Mouse (Mus musculus) limb, embryonic 12.5 days (tissue): ENCODE data around the gene Sdk2. TPM values are rescaled to one million over a fixed set of nuclear protein-coding genes. Genes with fewer than 3 reads are reported as not detected.

Source experiments
- ATAC-seq: fragments of 200-750 bp; cut with Nextera tagmentation; 2 replicates; pipeline ENCODE4 v1.8.0; 2017; ENCODE audit warnings: low read depth, moderate TSS enrichment; ENCODE audit not compliant: insufficient number of reproducible peaks, insufficient read depth, low FRiP score, low TSS enrichment
- H3K27ac ChIP-seq: fragments of 300-500 bp; sonication (generic); 2 replicates; pipeline ENCODE4 v1.5.1; 2016; ENCODE audit warnings: mild to moderate bottlenecking, moderate library complexity
- H3K27me3 ChIP-seq: fragments of 300-500 bp; sonication (generic); 2 replicates; pipeline ENCODE4 v1.6.1; 2016; ENCODE audit warnings: mild to moderate bottlenecking, moderate library complexity
- H3K36me3 ChIP-seq: fragments of 300-500 bp; sonication (generic); 2 replicates; pipeline ENCODE4 v1.6.1; 2016; ENCODE audit warnings: mild to moderate bottlenecking, moderate library complexity
- H3K4me1 ChIP-seq: fragments of 300-500 bp; sonication (generic); replicated peaks from 2 replicates; pipeline ENCODE4 v1.6.1; 2016
- H3K4me2 ChIP-seq: fragments of 300-500 bp; sonication (generic); 2 replicates; pipeline ENCODE4 v1.6.1; 2016; ENCODE audit warnings: mild to moderate bottlenecking, moderate library complexity
- H3K4me3 ChIP-seq: fragments of 300-500 bp; sonication (generic); replicated peaks from 2 replicates; pipeline ENCODE4 v1.5.1; 2016; ENCODE audit warnings: mild to moderate bottlenecking
- H3K9ac ChIP-seq: fragments of 300-500 bp; sonication (generic); replicated peaks from 2 replicates; pipeline ENCODE4 v1.6.1; 2016; ENCODE audit warnings: mild to moderate bottlenecking, moderate library complexity
- H3K9me3 ChIP-seq: fragments of 300-500 bp; sonication (generic); 2 replicates; pipeline ENCODE4 v1.6.1; 2016; ENCODE audit warnings: mild to moderate bottlenecking, moderate library complexity
- WGBS: fragments of 180-500 bp; shearing (Covaris S2); methylation state at CpG from one replicate; pipeline ENCODE4 v1.1.7; 2016; 5-methylcytosine and 5-hydroxymethylcytosine counted together
- polyA plus RNA-seq: library from polyadenylated mRNA; unstranded; fragments of >200 nt; fragmentation: Nextera tagmentation; extraction: Ambion mirVana; gene quantifications from 2 replicates; pipeline ENCODE4 v1.2.1, GENCODE M21; 2016

Gene Sdk2
- polyA plus RNA-seq, 1 experiment from 2014 or later = 2.3 TPM

GRCm38 (mm10) chr11:113789101-113789500, 277.7 kb downstream of the Sdk2 start:
- Histone ChIP-seq H3K4me1 (peaks cover 64% of the 10 kb centered on the region), H3K9ac (no peak overlapping the region), H3K27me3 (no peaks in the 10 kb centered on the region), H3K36me3 (no peaks in the 10 kb centered on the region), H3K27ac (peak overlapping the region; percentile 30; the same call in 1 of the 2 replicates), H3K4me2 (no peak overlapping the region), H3K4me3 (no peak overlapping the region), H3K9me3 (no peaks in the 10 kb centered on the region)
- no peak for ATAC-seq
- WGBS = 14% methylated on average over 1 of the region's 1 CpGs

GRCm38 (mm10) chr11:113788183-113788789, 278.6 kb downstream of the Sdk2 start:
- no peak for ATAC-seq
- Histone ChIP-seq H3K9ac (no peak overlapping the region), H3K4me3 (no peak overlapping the region), H3K9me3 (no peaks in the 10 kb centered on the region), H3K36me3 (no peaks in the 10 kb centered on the region), H3K4me2 (no peak overlapping the region), H3K4me1 (peaks cover 64% of the 10 kb centered on the region), H3K27me3 (no peaks in the 10 kb centered on the region), H3K27ac (no peak overlapping the region)
- 74% methylated on average over 2 of the region's 2 CpGs for WGBS

GRCm38 (mm10) chr11:113787432-113788182, 279.2 kb downstream of the Sdk2 start:
- no peaks in the 10 kb centered on the region for H3K27me3 ChIP-seq
- H3K27ac ChIP-seq = no peak overlapping the region
- 85% methylated on average over 13 of the region's 13 CpGs for WGBS
- H3K9me3 ChIP-seq = no peaks in the 10 kb centered on the region
- no peak overlapping the region for H3K9ac ChIP-seq
- H3K4me1 ChIP-seq = peaks cover 62% of the 10 kb centered on the region
- no peak overlapping the region for H3K4me2 ChIP-seq
- no peak overlapping the region for H3K4me3 ChIP-seq
- H3K36me3 ChIP-seq = no peaks in the 10 kb centered on the region
- ATAC-seq = no peak

GRCm38 (mm10) chr11:113787009-113787408, 279.8 kb downstream of the Sdk2 start:
- no peak for ATAC-seq
- no peak overlapping the region for H3K9ac ChIP-seq
- H3K4me2 ChIP-seq = no peak overlapping the region
- peak overlapping the region; percentile 99 for H3K27ac ChIP-seq
- no peaks in the 10 kb centered on the region for H3K9me3 ChIP-seq
- 82% methylated on average over 11 of the region's 11 CpGs for whole genome bisulfite sequencing
- no peaks in the 10 kb centered on the region for H3K36me3 ChIP-seq
- H3K27me3 ChIP-seq = no peaks in the 10 kb centered on the region
- H3K4me1 ChIP-seq = peaks cover 62% of the 10 kb centered on the region
- H3K4me3 ChIP-seq = no peak overlapping the region

- Histone ChIP-seq H3K36me3 (no peaks in the 10 kb centered on the region), H3K4me2 (peak overlapping the region; percentile 57), H3K9me3 (no peaks in the 10 kb centered on the region), H3K27ac (peak overlapping the region; percentile 99), H3K9ac (no peak overlapping the region; the same call in 1 of the 2 replicates), H3K4me3 (peak overlapping the region; percentile 30), H3K4me1 (peaks cover 58% of the 10 kb centered on the region), H3K27me3 (no peaks in the 10 kb centered on the region)
- ATAC-seq = no peak; the same call in 1 of the 2 replicates
- 46% methylated on average over 4 of the region's 4 CpGs for WGBS
Measured at GRCm38 (mm10) chr11:113786395-113786794, 280.5 kb downstream of the Sdk2 start.

- H3K4me2 ChIP-seq = peak overlapping the region; percentile 57
- no peaks in the 10 kb centered on the region for H3K9me3 ChIP-seq
- H3K36me3 ChIP-seq = no peaks in the 10 kb centered on the region
- peak overlapping the region; percentile 30 for H3K4me3 ChIP-seq
- H3K4me1 ChIP-seq = peaks cover 53% of the 10 kb centered on the region
- WGBS = 1% methylated on average over 19 of the region's 19 CpGs
- ATAC-seq = peak; percentile 87
- peak overlapping the region; percentile 52 for H3K9ac ChIP-seq
- peak overlapping the region; percentile 99 for H3K27ac ChIP-seq
- no peaks in the 10 kb centered on the region for H3K27me3 ChIP-seq
Measured at GRCm38 (mm10) chr11:113785406-113786171, 281.3 kb downstream of the Sdk2 start.

GRCm38 (mm10) chr11:113784656-113785396, 282.0 kb downstream of the Sdk2 start:
- H3K36me3 ChIP-seq = no peaks in the 10 kb centered on the region
- peak overlapping the region; percentile 99 for H3K27ac ChIP-seq
- H3K9me3 ChIP-seq = no peaks in the 10 kb centered on the region
- H3K9ac ChIP-seq = no peak overlapping the region
- peaks cover 57% of the 10 kb centered on the region for H3K4me1 ChIP-seq
- 28% methylated on average over 2 of the region's 2 CpGs for WGBS
- no peak; the same call in 1 of the 2 replicates for ATAC-seq
- no peak overlapping the region; the same call in 1 of the 2 replicates for H3K4me3 ChIP-seq
- peak overlapping the region; percentile 57 for H3K4me2 ChIP-seq
- no peaks in the 10 kb centered on the region for H3K27me3 ChIP-seq

GRCm38 (mm10) chr11:113782496-113782895, 284.4 kb downstream of the Sdk2 start:
- peaks cover 65% of the 10 kb centered on the region for H3K4me1 ChIP-seq
- no peaks in the 10 kb centered on the region for H3K27me3 ChIP-seq
- no peak overlapping the region for H3K9ac ChIP-seq
- no peak for ATAC-seq
- H3K4me2 ChIP-seq = no peak overlapping the region
- no peak overlapping the region for H3K4me3 ChIP-seq
- H3K27ac ChIP-seq = peak overlapping the region; percentile 68
- WGBS = 70% methylated on average over 2 of the region's 2 CpGs
- no peaks in the 10 kb centered on the region for H3K36me3 ChIP-seq
- H3K9me3 ChIP-seq = no peaks in the 10 kb centered on the region

GRCm38 (mm10) chr11:113782006-113782405, 284.8 kb downstream of the Sdk2 start:
- peaks cover 65% of the 10 kb centered on the region for H3K4me1 ChIP-seq
- no peak overlapping the region for H3K4me2 ChIP-seq
- no peaks in the 10 kb centered on the region for H3K27me3 ChIP-seq
- H3K4me3 ChIP-seq = no peak overlapping the region
- H3K36me3 ChIP-seq = no peaks in the 10 kb centered on the region
- WGBS = 48% methylated on average over 2 of the region's 2 CpGs
- H3K9me3 ChIP-seq = no peaks in the 10 kb centered on the region
- no peak for ATAC-seq
- H3K27ac ChIP-seq = peak overlapping the region; percentile 68
- H3K9ac ChIP-seq = no peak overlapping the region

GRCm38 (mm10) chr11:113779680-113780041, 287.2 kb downstream of the Sdk2 start:
- H3K4me2 ChIP-seq = peak overlapping the region; percentile 17; the same call in 1 of the 2 replicates
- no peak overlapping the region for H3K4me3 ChIP-seq
- H3K27me3 ChIP-seq = no peaks in the 10 kb centered on the region
- H3K9me3 ChIP-seq = no peaks in the 10 kb centered on the region
- H3K27ac ChIP-seq = 0 out of 2 replicates have a peak overlapping the region, but pooled peaks have one; percentile 25
- no peak overlapping the region for H3K9ac ChIP-seq
- WGBS = 35% methylated on average over 6 of the region's 6 CpGs
- H3K4me1 ChIP-seq = peaks cover 44% of the 10 kb centered on the region
- ATAC-seq = no peak
- no peaks in the 10 kb centered on the region for H3K36me3 ChIP-seq
